Mouse (Mus musculus): ENCODE measurements around the gene Flywch2.

GRCm38 (mm10) chr17:23730441-23730840 lies 55.4 kb downstream of the Flywch2 start:
- TF ChIP-seq NANOG (IDR thresholded peaks at IDR 0.05; ENCODE audit: borderline replicate concordance, low read length) = no peak
- TF ChIP-seq CTCF (conservative IDR thresholded peaks at IDR 0.05; ENCODE audit: low read length) = no peak

All from E14TG2a.4 (cell line).